Mouse (Mus musculus) myocyte (in vitro differentiated cells): ENCODE results near the gene Dcaf15. TPM values are rescaled to one million over a fixed set of nuclear protein-coding genes. Genes with fewer than 3 reads are reported as not detected.

Source experiments
- H3K27me3 ChIP-seq: one replicate; pipeline ENCODE4 v1.6.1; 2011; ENCODE audit not compliant: control insufficient read depth, insufficient read depth, insufficient read length
- H3K36me3 ChIP-seq: one replicate; pipeline ENCODE4 v1.6.1; 2011; ENCODE audit not compliant: control insufficient read depth, insufficient read depth
- H3K4me2 ChIP-seq: one replicate; pipeline ENCODE4 v1.6.1; 2011; ENCODE audit warnings: low read depth, control low read depth
- H3K4me3 ChIP-seq: one replicate; pipeline ENCODE4 v1.5.1; 2011; ENCODE audit warnings: mild to moderate bottlenecking, control low read depth, moderate library complexity
- H3K79me2 ChIP-seq: one replicate; pipeline ENCODE4 v1.6.1; 2011; ENCODE audit not compliant: control insufficient read depth, insufficient read depth
- H3ac ChIP-seq: one replicate; pipeline ENCODE4 v1.6.1; 2011; ENCODE audit not compliant: control insufficient read depth, insufficient read length
- CEBPB ChIP-seq: IDR thresholded peaks from 2 replicates; pipeline ENCODE4 v1.6.1; 2011; ENCODE audit warnings: mild to moderate bottlenecking, moderate library complexity; ENCODE audit not compliant: poor library complexity, insufficient read depth, severe bottlenecking
- E2F4 ChIP-seq: IDR thresholded peaks from one replicate; pipeline ENCODE4 v1.6.1; 2011; ENCODE audit warnings: mild to moderate bottlenecking, control low read depth, moderate library complexity; ENCODE audit not compliant: insufficient read depth
- MAX ChIP-seq: IDR thresholded peaks from one replicate; pipeline ENCODE4 v1.6.1; 2011; ENCODE audit warnings: low read depth, mild to moderate bottlenecking, control low read depth
- MYOD1 ChIP-seq, 3 experiments: IDR thresholded peaks; one replicate each; pipeline ENCODE4 v1.6.1; 2011; ENCODE audit warnings: control low read depth in 2 of 3, low read depth in 2 of 3, mild to moderate bottlenecking in 2 of 3, moderate library complexity in 1 of 3; ENCODE audit not compliant: insufficient read length in 2 of 3, control insufficient read depth in 1 of 3
- MYOG ChIP-seq, 3 experiments: IDR thresholded peaks; one replicate each; pipeline ENCODE4 v1.6.1; 2011; ENCODE audit warnings: control low read depth in 2 of 3, low read depth in 2 of 3, mild to moderate bottlenecking in 2 of 3; ENCODE audit not compliant: insufficient read length in 2 of 3, control insufficient read depth in 1 of 3, insufficient read depth in 1 of 3
- POLR2A ChIP-seq: IDR thresholded peaks from one replicate; pipeline ENCODE4 v1.6.1; 2011; ENCODE audit warnings: low read depth, mild to moderate bottlenecking, control low read depth, moderate library complexity; ENCODE audit not compliant: insufficient read length
- POLR2AphosphoS2 ChIP-seq: IDR thresholded peaks from one replicate; pipeline ENCODE4 v1.6.1; 2011; ENCODE audit warnings: low read depth, control low read depth; ENCODE audit not compliant: insufficient read length
- REST ChIP-seq: IDR thresholded peaks from one replicate; pipeline ENCODE4 v1.6.1; 2011; ENCODE audit warnings: mild to moderate bottlenecking, control low read depth, moderate library complexity; ENCODE audit not compliant: insufficient read depth, insufficient read length
- SRF ChIP-seq: IDR thresholded peaks from one replicate; pipeline ENCODE4 v1.6.1; 2011; ENCODE audit warnings: low read depth; ENCODE audit not compliant: control insufficient read depth, insufficient read length
- TCF12 ChIP-seq: IDR thresholded peaks from one replicate; pipeline ENCODE4 v1.6.1; 2011; ENCODE audit warnings: mild to moderate bottlenecking, control low read depth; ENCODE audit not compliant: poor library complexity, insufficient read depth, severe bottlenecking
- TCF3 ChIP-seq: IDR thresholded peaks from one replicate; pipeline ENCODE4 v1.6.1; 2011; ENCODE audit warnings: low read depth, control low read depth; ENCODE audit not compliant: insufficient read length
- USF1 ChIP-seq: IDR thresholded peaks from one replicate; pipeline ENCODE4 v1.6.1; 2011; ENCODE audit warnings: low read depth, mild to moderate bottlenecking, control low read depth, moderate library complexity
- polyA plus RNA-seq: library from polyadenylated mRNA; unstranded; fragments of >200 nt; fragmentation: generic; extraction: Trizol; gene quantifications from one replicate; pipeline ENCODE4 v1.2.1, GENCODE M21; 2012; ENCODE audit warnings: missing spikeins

The Dcaf15 gene
- polyA plus RNA-seq, 1 experiment, result 24.3 TPM

DNA sequence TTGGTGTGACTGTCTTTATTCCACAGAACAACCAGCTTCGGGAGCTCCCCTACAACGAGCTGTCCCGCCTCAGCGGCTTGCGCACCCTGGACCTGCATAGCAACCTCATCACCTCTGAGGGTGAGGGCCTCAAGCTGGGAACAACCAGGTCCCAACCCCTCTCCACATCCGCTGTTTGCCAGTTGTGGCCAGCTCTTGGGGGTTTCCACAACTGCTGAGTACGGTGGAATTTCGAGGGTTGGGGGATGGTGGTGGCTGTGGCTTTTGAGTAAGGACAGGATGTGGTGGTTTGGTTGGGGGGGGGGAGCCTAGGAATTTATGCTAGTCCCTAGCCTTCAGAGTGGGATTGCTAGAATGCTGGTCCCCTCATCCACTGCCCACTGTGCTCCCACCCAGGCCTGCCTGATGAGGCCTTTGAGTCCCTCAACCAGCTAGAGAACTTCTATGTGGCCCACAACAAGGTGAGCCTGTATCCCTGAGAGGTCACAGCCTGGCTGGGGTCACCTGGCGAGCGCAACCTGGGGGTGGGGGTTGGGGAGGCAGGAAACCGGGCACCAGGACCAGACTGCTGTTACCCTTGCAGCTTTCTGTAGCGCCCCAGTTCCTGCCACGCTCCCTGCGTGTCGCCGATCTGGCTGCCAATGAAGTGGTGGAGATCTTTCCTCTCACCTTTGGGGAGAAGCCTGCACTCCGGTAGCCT is 22.8 kb upstream of the Dcaf15 start:
- no peak overlapping the region for H3ac ChIP-seq
- H3K4me2 ChIP-seq, result peak overlapping the region; percentile 90
- no peaks in the 10 kb centered on the region for H3K36me3 ChIP-seq
- H3K4me3 ChIP-seq, result no peak overlapping the region
- TF ChIP-seq MAX (no peak), TCF3 (no peak), E2F4 (no peak), MYOD1 (IDR thresholded peaks at IDR 0.05; ENCODE audit: control insufficient read depth in 1 of 3, insufficient read length in 2 of 3, low read depth in 2 of 3) (no peak), USF1 (no peak), SRF (no peak), POLR2A (no peak), POLR2AphosphoS2 (no peak), TCF12 (no peak), REST (no peak), CEBPB (no peak), MYOG (IDR thresholded peaks at IDR 0.05; ENCODE audit: control insufficient read depth in 1 of 3, insufficient read depth in 1 of 3, insufficient read length in 2 of 3, low read depth in 2 of 3) (no peak)
- H3K79me2 ChIP-seq, result no peaks in the 10 kb centered on the region
- H3K27me3 ChIP-seq, result no peaks in the 10 kb centered on the region

GRCm38 (mm10) chr8:84126742-84127141 is 22.2 kb upstream of the Dcaf15 start:
- TF ChIP-seq TCF3 (no peak), E2F4 (no peak), SRF (no peak)
- no peaks in the 10 kb centered on the region for H3K79me2 ChIP-seq

GRCm38 (mm10) chr8:84125656-84126055 is 21.1 kb upstream of the Dcaf15 start, which contains the start of gene Podnl1:
Gene Podnl1, plus strand, starts transcription at chr8:84125989.
- no peaks in the 10 kb centered on the region for H3K36me3 ChIP-seq
- H3K4me3 ChIP-seq, result peak within 1 kb of the TSS; percentile 19
- peak within 1 kb of the TSS; percentile 90 for H3K4me2 ChIP-seq
- TF ChIP-seq SRF (no peak), POLR2A (peak; percentile 33), MYOD1 (IDR thresholded peaks at IDR 0.05; ENCODE audit: control insufficient read depth in 1 of 3, insufficient read length in 2 of 3, low read depth in 2 of 3) (peak in 1 of 3 experiments; percentile 12), POLR2AphosphoS2 (no peak)
- H3ac ChIP-seq, result no peak within 1 kb of the TSS
- H3K27me3 ChIP-seq, result no peaks in the 10 kb centered on the region
- H3K79me2 ChIP-seq, result no peaks in the 10 kb centered on the region

More at GRCm38 (mm10) chr8:84126742-84127141, 22.2 kb upstream of the Dcaf15 start:
- Histone ChIP-seq H3K27me3 (no peaks in the 10 kb centered on the region), H3ac (no peak overlapping the region), H3K36me3 (no peaks in the 10 kb centered on the region), H3K4me2 (peak overlapping the region; percentile 90), H3K4me3 (peak overlapping the region; percentile 19)

GRCm38 (mm10) chr8:84122151-84122550 is 17.6 kb upstream of the Dcaf15 start:
- Histone ChIP-seq H3K36me3 (no peaks in the 10 kb centered on the region), H3K27me3 (no peaks in the 10 kb centered on the region), H3K4me3 (no peak overlapping the region), H3K4me2 (no peak overlapping the region), H3K79me2 (no peaks in the 10 kb centered on the region), H3ac (no peak overlapping the region)
- no peak for TF ChIP-seq REST
- no peak for TF ChIP-seq CEBPB
- no peak for TF ChIP-seq MAX
- TF ChIP-seq TCF3, result no peak
- no peak for TF ChIP-seq E2F4
- no peak for TF ChIP-seq POLR2AphosphoS2
- TF ChIP-seq MYOG (IDR thresholded peaks at IDR 0.05; ENCODE audit: control insufficient read depth in 1 of 3, insufficient read depth in 1 of 3, insufficient read length in 2 of 3, low read depth in 2 of 3), result no peak
- no peak for TF ChIP-seq POLR2A
- TF ChIP-seq SRF, result no peak
- TF ChIP-seq TCF12, result no peak
- no peak for TF ChIP-seq USF1
- TF ChIP-seq MYOD1 (IDR thresholded peaks at IDR 0.05; ENCODE audit: control insufficient read depth in 1 of 3, insufficient read length in 2 of 3, low read depth in 2 of 3), result no peak

- H3K79me2 ChIP-seq, result no peaks in the 10 kb centered on the region
- H3ac ChIP-seq, result no peak overlapping the region
- no peak overlapping the region for H3K4me3 ChIP-seq
- H3K36me3 ChIP-seq, result no peaks in the 10 kb centered on the region
- H3K4me2 ChIP-seq, result no peak overlapping the region
- no peak for TF ChIP-seq SRF
- TF ChIP-seq REST, result no peak
- no peak for TF ChIP-seq POLR2AphosphoS2
- TF ChIP-seq POLR2A, result no peak
- TF ChIP-seq CEBPB, result no peak
- TF ChIP-seq TCF3, result no peak
- TF ChIP-seq MYOD1 (IDR thresholded peaks at IDR 0.05; ENCODE audit: control insufficient read depth in 1 of 3, insufficient read length in 2 of 3, low read depth in 2 of 3), result no peak
- TF ChIP-seq E2F4, result no peak
- no peak for TF ChIP-seq MAX
- no peak for TF ChIP-seq TCF12
- TF ChIP-seq USF1, result no peak
- no peaks in the 10 kb centered on the region for H3K27me3 ChIP-seq
Measured at GRCm38 (mm10) chr8:84115646-84116045, 11.1 kb upstream of the Dcaf15 start.
